Mouse (Mus musculus) CH12.LX (cell line): ENCODE measurements around the gene Pip4k2c. TPM values are rescaled to one million over a fixed set of nuclear protein-coding genes. Genes with fewer than 3 reads are reported as not detected.

Source experiments
- DNase-seq: peaks from one replicate; pipeline ENCODE4 v3.0.0-alpha.2; 2013; ENCODE audit errors: extremely low read depth
- H3K27ac ChIP-seq: 2 replicates; pipeline ENCODE4 v1.5.1; 2012; ENCODE audit warnings: low read depth, mild to moderate bottlenecking, control low read depth, moderate library complexity; ENCODE audit not compliant: insufficient read depth
- H3K27me3 ChIP-seq: replicated peaks from 2 replicates; pipeline ENCODE3; 2012; ENCODE audit warnings: inconsistent platforms
- H3K36me3 ChIP-seq, 2 experiments: replicated peaks in 1 of 2; 2 replicates each; pipeline versions ENCODE3 to v1.6.1; 2012; ENCODE audit warnings: inconsistent platforms in 1 of 2, low read length in 1 of 2, mild to moderate bottlenecking in 1 of 2, mixed read lengths in 1 of 2, moderate library complexity in 1 of 2; ENCODE audit not compliant: control insufficient read depth in 1 of 2, insufficient read depth in 1 of 2
- H3K4me1 ChIP-seq, 2 experiments: 2 replicates each; pipeline ENCODE4 v1.6.1; 2012; ENCODE audit warnings: inconsistent platforms in 1 of 2, moderate library complexity in 1 of 2; ENCODE audit not compliant: insufficient read depth in 2 of 2, control insufficient read depth in 1 of 2
- H3K4me2 ChIP-seq: 2 replicates; pipeline ENCODE4 v1.6.1; 2012; ENCODE audit warnings: low read depth, mild to moderate bottlenecking, control low read depth; ENCODE audit not compliant: poor library complexity, insufficient read depth, severe bottlenecking
- H3K4me3 ChIP-seq, 3 experiments: fragments of 150-350 bp in 1 of 3; sonication (generic) in 1 of 3; replicated peaks in 1 of 3; 2 replicates each; pipeline versions ENCODE3 to v1.5.1; 2011 to 2012; ENCODE audit warnings: low read depth in 2 of 3, low read length in 2 of 3, mild to moderate bottlenecking in 2 of 3, moderate library complexity in 2 of 3, control low read depth in 1 of 3, improper control_type of control experiment in 1 of 3, inconsistent platforms in 1 of 3, mixed read lengths in 1 of 3; ENCODE audit not compliant: poor library complexity in 1 of 3
- H3K79me2 ChIP-seq: replicated peaks from 2 replicates; pipeline ENCODE4 v1.6.1; 2012; ENCODE audit warnings: mild to moderate bottlenecking, moderate library complexity; ENCODE audit not compliant: control insufficient read depth, poor library complexity, insufficient read depth, severe bottlenecking; ENCODE audit errors: extremely low read depth
- H3K9ac ChIP-seq: 2 replicates; pipeline ENCODE4 v1.6.1; 2012; ENCODE audit warnings: low read depth, mild to moderate bottlenecking, control low read depth, moderate library complexity; ENCODE audit not compliant: insufficient read depth
- H3K9me3 ChIP-seq: replicated peaks from 2 replicates; pipeline ENCODE3; 2012; ENCODE audit warnings: low read length, inconsistent platforms, mixed read lengths
- ELF1 ChIP-seq: IDR thresholded peaks from 2 replicates; pipeline ENCODE4 v1.6.1; 2014; ENCODE audit warnings: low read depth, mild to moderate bottlenecking, inconsistent platforms, low read length, improper control_type of control experiment
- EP300 ChIP-seq: IDR thresholded peaks from 2 replicates; pipeline ENCODE4 v1.6.1; 2011; ENCODE audit warnings: low read length, improper control_type of control experiment
- ETS1 ChIP-seq: conservative IDR thresholded peaks from 2 replicates; pipeline ENCODE4 v1.6.1; 2012; ENCODE audit warnings: low read depth, mild to moderate bottlenecking, inconsistent platforms, low read length, improper control_type of control experiment, moderate library complexity
- JUN ChIP-seq: IDR thresholded peaks from 2 replicates; pipeline ENCODE4 v1.6.1; 2011; ENCODE audit warnings: low read depth, mild to moderate bottlenecking, low read length, improper control_type of control experiment, moderate library complexity; ENCODE audit not compliant: insufficient read depth
- JUND ChIP-seq: conservative IDR thresholded peaks from 2 replicates; pipeline ENCODE4 v1.6.1; 2011; ENCODE audit warnings: low read depth, low read length, improper control_type of control experiment
- MAZ ChIP-seq: IDR thresholded peaks from 2 replicates; pipeline ENCODE4 v1.6.1; 2012; ENCODE audit warnings: low read depth, mild to moderate bottlenecking, inconsistent platforms, low read length, improper control_type of control experiment, moderate library complexity
- MXI1 ChIP-seq: IDR thresholded peaks from 2 replicates; pipeline ENCODE4 v1.6.1; 2011; ENCODE audit warnings: mild to moderate bottlenecking, low read depth, low read length, improper control_type of control experiment
- NELFE ChIP-seq: IDR thresholded peaks from 2 replicates; pipeline ENCODE4 v1.6.1; 2011; ENCODE audit warnings: low read depth, low read length, improper control_type of control experiment
- NRF1 ChIP-seq: IDR thresholded peaks from 2 replicates; pipeline ENCODE4 v1.6.1; 2014; ENCODE audit warnings: low read depth, mild to moderate bottlenecking, inconsistent platforms, low read length, improper control_type of control experiment, moderate library complexity
- RCOR1 ChIP-seq: conservative IDR thresholded peaks from 2 replicates; pipeline ENCODE4 v1.6.1; 2012; ENCODE audit warnings: low read depth, mild to moderate bottlenecking, inconsistent platforms, low read length, improper control_type of control experiment
- SIN3A ChIP-seq: IDR thresholded peaks from 2 replicates; pipeline ENCODE4 v1.6.1; 2012; ENCODE audit warnings: low read length, improper control_type of control experiment, inconsistent platforms
- TCF12 ChIP-seq: IDR thresholded peaks from 2 replicates; pipeline ENCODE4 v1.6.1; 2014; ENCODE audit warnings: low read depth, mild to moderate bottlenecking, inconsistent platforms, low read length, improper control_type of control experiment
- USF1 ChIP-seq: IDR thresholded peaks from 2 replicates; pipeline ENCODE4 v1.6.1; 2014; ENCODE audit warnings: low read depth, mild to moderate bottlenecking, inconsistent platforms, low read length, improper control_type of control experiment
- USF2 ChIP-seq: conservative IDR thresholded peaks from 2 replicates; pipeline ENCODE4 v1.6.1; 2011; ENCODE audit warnings: low read depth, low read length, improper control_type of control experiment
- ZC3H11A ChIP-seq: IDR thresholded peaks from 2 replicates; pipeline ENCODE4 v1.6.1; 2012; ENCODE audit warnings: low read depth, mild to moderate bottlenecking, inconsistent platforms, low read length, improper control_type of control experiment
- ZKSCAN1 ChIP-seq: IDR thresholded peaks from 2 replicates; pipeline ENCODE4 v1.6.1; 2012; ENCODE audit warnings: low read depth, inconsistent platforms, low read length, improper control_type of control experiment, borderline replicate concordance
- ZMIZ1 ChIP-seq: IDR thresholded peaks from 2 replicates; pipeline ENCODE4 v1.6.1; 2012; ENCODE audit warnings: low read depth, mild to moderate bottlenecking, inconsistent platforms, low read length, improper control_type of control experiment
- dilution Hi-C: fragments of 300-500 bp; cut with MboI; formaldehyde crosslinking; loops from 2 replicates; pipeline ENCODE4 v1.14.3; 2020; ENCODE audit warnings: low sequenced_read_pairs; ENCODE audit not compliant: extremely low pct_unique_long_range_greater_than_20kb, extremely low pct_ligation_motif_present
- in situ Hi-C: fragments of 300-500 bp; cut with MboI; formaldehyde crosslinking; loops from 3 replicates; pipeline ENCODE4 v1.14.3; 2019; ENCODE audit warnings: low sequenced_read_pairs, low pct_ligation_motif_present, low pct_unique_long_range_greater_than_20kb, mixed read lengths
- polyA plus RNA-seq: library from polyadenylated mRNA; unstranded; fragments of >175 nt; gene quantifications from 2 replicates; pipeline ENCODE4 v1.2.1, GENCODE M21; 2012; ENCODE audit warnings: low read depth; ENCODE audit not compliant: insufficient read length
- total RNA-seq, 2 experiments: library from RNA; depleted of rRNA; stranded (reverse); fragments of 300-350 nt in 1 of 2; fragments of >200 nt in 1 of 2; gene quantifications; 2 replicates each; pipeline ENCODE4 v1.2.3; 2012 to 2014

Pip4k2c gene
- total and polyA plus RNA-seq, 3 experiments = 13.3 to 24.7 (median 22.7) TPM

DNA sequence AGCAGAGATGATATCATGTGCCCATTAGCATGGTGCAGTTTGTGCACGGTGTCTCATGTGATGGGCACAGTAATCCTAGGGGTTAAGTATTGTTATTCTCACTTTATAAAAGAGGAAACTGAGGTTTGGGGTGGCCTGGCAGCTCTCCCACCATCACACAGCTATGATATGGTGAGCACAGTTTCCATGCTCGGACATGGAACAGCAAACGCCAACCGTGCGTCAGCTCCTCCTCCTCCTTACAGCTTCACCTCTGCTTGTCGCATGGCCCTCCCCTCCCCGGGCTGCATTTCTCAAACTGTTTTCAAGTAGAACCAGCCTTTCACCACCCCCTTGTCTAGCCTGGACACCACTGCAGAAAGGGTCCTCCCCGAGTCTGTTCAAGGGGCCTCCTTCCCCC is 47.1 kb upstream of the Pip4k2c start:
- Histone ChIP-seq H3K4me2 (no peak overlapping the region), H3K4me3 (no peak overlapping the region), H3K27ac (no peak overlapping the region), H3K79me2 (no peaks in the 10 kb centered on the region), H3K9ac (no peak overlapping the region), H3K36me3 (no peaks in the 10 kb centered on the region), H3K4me1 (peaks cover 6% of the 10 kb centered on the region in 2 experiments), H3K9me3 (no peaks in the 10 kb centered on the region), H3K27me3 (peaks cover 73% of the 10 kb centered on the region)
- dilution Hi-C loops = no loop called here
- DNase-seq = no peak
- TF ChIP-seq TCF12 = no peak
- in situ Hi-C loops = no loop called here

GRCm38 (mm10) chr10:127257790-127258189 is 46.4 kb upstream of the Pip4k2c start:
- Histone ChIP-seq H3K27me3 (peaks cover 67% of the 10 kb centered on the region), H3K4me1 (peaks cover 2 to 5% of the 10 kb centered on the region in 2 experiments), H3K79me2 (no peaks in the 10 kb centered on the region), H3K36me3 (no peaks in the 10 kb centered on the region), H3K4me3 (no peak overlapping the region), H3K4me2 (no peak overlapping the region), H3K9me3 (no peaks in the 10 kb centered on the region), H3K27ac (no peak overlapping the region), H3K9ac (no peak overlapping the region)
- in situ Hi-C loops = no loop called here
- dilution Hi-C loops = no loop called here
- no peak for TF ChIP-seq EP300
- no peak for TF ChIP-seq SIN3A
- TF ChIP-seq ZC3H11A = no peak
- no peak for TF ChIP-seq MXI1
- TF ChIP-seq ELF1 = no peak
- no peak for TF ChIP-seq JUN
- TF ChIP-seq NELFE = no peak
- no peak for TF ChIP-seq USF1
- TF ChIP-seq ZMIZ1 = no peak
- TF ChIP-seq ZKSCAN1 = no peak
- TF ChIP-seq JUND = no peak
- no peak for TF ChIP-seq NRF1
- no peak for TF ChIP-seq ETS1
- no peak for TF ChIP-seq RCOR1
- TF ChIP-seq MAZ = no peak
- TF ChIP-seq USF2 = no peak
- DNase-seq = no peak
